Mouse (Mus musculus): ENCODE results near the gene Rassf3.

DNA sequence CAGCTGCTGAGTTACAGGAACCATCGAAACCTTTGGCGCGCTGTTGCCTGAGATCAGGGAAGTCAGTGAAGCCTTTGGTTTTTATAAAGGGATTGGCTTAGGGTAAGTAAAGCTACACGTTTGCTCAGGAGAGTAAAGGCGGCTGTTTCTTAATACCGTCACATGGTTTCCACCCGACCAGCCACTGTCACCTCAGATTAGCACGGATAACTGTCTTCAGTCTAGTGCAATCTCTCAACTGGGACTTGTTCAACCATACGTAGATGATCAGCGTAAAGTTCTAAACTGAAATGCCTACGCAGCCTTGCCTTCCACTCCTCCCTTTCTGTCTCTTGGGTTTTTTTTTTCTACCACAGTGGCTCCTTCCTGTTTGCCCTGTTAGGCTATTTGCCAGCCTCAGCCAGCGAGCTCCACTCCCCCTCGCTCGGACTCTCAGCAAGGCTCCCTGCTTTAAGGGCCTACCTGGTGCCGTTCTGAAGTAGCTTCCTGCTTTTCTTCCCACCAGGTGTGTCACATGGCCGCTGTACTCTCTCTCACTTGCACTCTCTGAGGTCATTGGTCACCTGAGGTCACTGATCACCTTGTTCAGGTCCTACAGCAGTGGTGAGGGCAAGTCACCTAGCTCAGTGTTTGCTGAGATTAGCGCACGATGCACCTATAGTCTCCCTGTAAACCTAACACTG is 107.2 kb downstream of the Rassf3 start:
- TF ChIP-seq CTCF (IDR thresholded peaks at IDR 0.05; ENCODE audit: borderline replicate concordance, control insufficient read depth, extremely low read depth, insufficient read depth, low read length, poor library complexity) = no peak
- TF ChIP-seq POLR2A (IDR thresholded peaks at IDR 0.05; ENCODE audit: control insufficient read depth, extremely low read depth, insufficient read depth, low read length, poor library complexity) = no peak

Measured in thymus, adult 2 months (tissue).